Mouse (Mus musculus) kidney, adult 18-20 months (tissue): ENCODE measurements around the gene Il27ra.
A peak's percentile ranks its signal among the peaks of the same experiment; 100 is the strongest.

Experiments used
- DNase-seq: peaks from one replicate; pipeline ENCODE4 v3.0.0; 2021

The Il27ra gene

DNA sequence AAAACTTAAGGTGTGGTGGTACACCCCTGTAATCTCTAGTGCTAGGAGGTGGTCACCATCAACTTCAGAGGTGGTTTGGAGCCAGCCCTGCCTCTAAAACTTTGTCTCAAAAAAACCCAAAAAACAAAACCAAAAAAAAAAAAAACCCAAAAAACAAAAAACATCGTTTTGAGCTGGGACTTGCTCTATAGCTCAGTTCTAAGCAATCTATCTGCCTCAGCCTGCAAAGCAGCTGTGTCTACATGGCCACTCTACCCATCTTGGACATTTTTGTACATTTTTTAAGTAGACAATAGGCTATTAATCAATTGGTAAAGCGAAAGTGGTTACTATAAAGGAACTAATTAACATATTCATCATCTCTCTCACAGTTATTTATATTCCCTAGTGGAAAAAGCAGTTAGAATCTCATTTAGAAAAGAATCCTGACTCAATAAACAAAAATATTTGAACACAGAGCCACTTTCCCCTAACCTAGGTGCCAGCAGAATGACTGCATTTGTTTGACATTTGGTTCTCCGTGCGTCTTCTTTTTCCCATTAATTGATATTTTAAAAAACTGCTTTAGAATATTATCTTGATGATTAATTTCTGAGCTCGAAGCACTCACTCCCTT is 23.2 kb upstream of the Il27ra start:
- no peak for DNase-seq

- DNase-seq = no peak
Observed at GRCm38 (mm10) chr8:84065037-84065436, 22.6 kb upstream of the Il27ra start, which contains the start of gene Gm10643. Gene Gm10643, minus strand, starts transcription at chr8:84065137.

DNA sequence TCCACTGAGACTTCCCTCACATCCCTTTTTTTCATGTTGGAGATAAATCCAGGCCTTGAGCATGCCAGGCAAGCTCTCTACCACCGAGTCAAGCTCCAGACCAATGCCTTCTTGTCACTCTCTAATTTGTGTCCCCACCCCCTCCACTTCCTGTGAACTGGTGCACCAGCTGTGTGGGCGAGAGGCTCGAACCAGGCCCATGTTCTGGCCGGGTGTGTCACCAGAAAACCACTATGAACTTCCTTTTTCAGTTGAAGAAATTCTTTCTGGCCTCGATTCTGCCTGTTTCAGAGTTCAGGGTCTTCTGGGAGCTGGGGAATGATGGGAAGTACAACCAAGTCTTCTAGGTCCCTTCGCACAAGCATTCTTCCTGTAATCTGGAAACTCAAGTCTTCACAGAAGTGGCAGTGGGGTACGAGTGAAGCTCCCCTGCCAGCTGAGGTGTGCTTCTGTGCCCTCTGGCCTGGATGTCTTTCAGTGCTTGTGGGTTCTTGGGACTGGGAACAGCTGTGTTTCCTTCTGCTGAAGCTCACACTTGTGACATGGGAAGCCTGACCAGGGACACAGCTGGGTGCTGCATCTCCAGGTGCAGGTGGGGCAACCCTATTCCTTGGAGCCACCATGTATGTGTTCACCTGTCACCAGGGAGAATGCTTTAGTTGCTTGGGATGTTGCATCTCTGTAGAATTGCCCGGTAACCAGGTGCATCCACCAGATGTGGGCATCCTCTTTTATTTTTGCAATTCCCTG is 21.6 kb upstream of the Il27ra start:
- DNase-seq = no peak

GRCm38 (mm10) chr8:84060245-84060644 is 17.9 kb upstream of the Il27ra start:
- DNase-seq = no peak

DNA sequence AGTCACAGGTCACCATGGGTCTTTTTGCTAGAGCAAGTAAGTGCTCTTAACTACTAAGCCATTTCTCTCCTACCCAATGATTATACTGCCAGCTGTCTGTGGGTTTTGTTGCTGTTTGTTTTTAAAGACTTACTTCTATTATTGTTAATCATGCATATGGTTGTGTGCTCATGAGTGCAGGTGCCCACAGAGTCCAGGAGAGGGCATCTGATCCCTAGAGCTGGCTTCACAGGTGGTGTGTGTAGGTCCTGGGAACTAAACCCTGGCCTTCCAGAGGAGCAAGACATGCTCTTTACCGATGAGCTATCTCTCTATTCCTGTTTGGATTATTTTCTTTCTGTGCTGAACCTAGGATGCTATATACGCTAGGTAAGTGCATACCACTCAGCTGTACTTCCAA is 16.8 kb upstream of the Il27ra start:
- DNase-seq = no peak

GRCm38 (mm10) chr8:84057827-84058226 is 15.4 kb upstream of the Il27ra start:
- DNase-seq = no peak

- DNase-seq = no peak
Observed at GRCm38 (mm10) chr8:84053229-84053628, 10.8 kb upstream of the Il27ra start.

- DNase-seq = no peak
Observed at GRCm38 (mm10) chr8:84052746-84053145, 10.4 kb upstream of the Il27ra start.

GRCm38 (mm10) chr8:84048171-84048570 is 5.8 kb upstream of the Il27ra start:
- DNase-seq = no peak

DNA sequence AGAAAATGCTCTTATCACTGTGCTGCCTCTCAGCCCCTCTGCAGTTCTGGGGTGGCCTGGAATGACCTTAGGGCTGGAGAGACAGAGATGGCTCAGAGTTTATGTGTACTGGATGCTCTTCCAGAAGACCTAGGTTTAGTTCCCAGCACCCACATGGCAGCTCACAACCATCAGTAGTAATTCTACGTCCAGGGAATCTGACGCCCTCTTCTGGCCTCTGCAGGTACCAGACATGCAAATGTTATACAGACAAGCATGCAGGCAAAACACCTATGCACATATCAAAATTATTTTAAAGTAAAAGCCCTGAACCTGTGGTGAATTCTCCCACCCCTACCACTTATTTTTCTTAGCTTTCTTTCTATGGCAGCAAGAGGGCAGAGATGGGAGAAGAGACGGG is 4.1 kb upstream of the Il27ra start:
- no peak for DNase-seq

DNA sequence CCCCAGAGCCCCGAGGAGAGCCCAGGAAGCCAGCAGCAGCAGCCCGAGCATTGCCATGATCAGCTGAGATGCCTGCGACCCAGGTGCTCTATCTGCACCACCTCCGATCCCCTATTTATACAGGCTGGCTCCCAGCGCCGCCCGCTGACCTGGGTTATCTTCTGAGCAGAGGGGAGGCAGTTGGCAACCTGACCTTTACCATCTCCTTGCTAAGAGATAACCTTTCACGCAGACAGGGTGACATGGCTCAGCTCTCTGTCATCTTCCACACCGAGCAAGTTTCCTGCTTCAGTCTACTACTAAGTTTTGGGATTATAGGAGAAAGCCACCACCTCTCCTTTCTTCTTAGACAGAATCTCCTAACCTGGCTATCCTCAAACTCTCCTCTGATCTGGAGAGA is 2.5 kb upstream of the Il27ra start, which contains the start of gene Rln3:
TSS of gene Rln3 (minus strand) at position 101 of the 400 bp plus-strand sequence.
- DNase-seq = no peak

DNA sequence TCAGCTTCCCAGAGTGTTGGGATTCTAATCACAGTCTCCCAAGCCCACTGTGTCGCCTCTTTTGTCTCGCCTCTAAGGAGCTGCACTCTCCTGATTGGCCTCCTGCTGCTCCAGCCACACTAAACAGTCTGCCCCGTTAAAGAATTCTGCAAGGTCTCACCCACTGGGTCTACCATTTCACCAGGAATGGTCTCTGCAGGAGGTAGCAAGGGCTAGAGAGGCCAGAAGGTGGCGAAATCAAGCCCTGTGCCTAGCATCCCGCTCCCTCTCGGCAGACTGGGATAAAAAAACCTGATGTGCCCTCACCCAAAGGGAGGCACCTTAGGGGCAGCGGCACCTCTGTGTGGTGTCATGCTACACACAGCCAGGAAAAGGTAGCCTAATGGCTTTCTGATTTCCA is 1.7 kb upstream of the Il27ra start:
- no peak for DNase-seq

DNA sequence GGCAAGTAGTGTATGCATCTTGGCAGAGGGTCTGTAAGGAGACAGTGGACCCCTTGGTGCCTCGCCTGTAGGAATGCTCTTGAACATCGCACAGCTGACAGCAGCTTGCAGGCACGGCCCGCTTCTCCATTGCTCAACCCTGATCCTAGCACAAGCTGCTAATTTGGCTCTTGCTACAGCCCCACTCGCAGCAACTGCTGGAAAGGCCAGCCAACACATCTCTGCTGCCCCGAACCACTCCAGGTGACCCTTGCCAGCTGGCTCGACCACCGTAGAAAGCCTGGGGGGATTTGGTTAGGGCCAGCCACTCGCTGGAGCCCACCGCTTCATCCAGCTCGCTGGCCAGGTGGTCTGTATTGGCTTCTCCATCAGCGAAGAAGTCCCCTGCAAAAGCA is 556 bp upstream of the Il27ra start:
- DNase-seq = no peak

DNA sequence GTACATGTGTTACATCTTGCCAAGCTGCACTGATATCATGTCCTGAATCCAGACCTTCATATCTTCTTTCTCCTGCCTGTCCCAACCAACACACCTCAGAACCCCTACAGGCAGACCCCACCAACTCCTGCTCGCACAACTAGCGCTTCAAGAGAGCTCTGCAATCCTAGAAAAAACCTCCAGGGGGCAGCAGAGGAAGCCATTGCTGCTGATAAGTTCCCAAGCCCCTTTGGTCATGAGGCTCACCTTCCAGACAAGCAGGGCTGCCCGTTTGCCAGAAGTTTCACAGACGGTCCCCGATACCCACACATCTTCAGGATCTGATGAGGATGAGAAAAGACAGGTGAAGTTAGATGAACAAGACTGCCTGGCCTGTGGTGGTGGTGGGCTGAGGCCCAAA is 3.3 kb downstream of the Il27ra start:
- DNase-seq = peak; percentile 78

DNA sequence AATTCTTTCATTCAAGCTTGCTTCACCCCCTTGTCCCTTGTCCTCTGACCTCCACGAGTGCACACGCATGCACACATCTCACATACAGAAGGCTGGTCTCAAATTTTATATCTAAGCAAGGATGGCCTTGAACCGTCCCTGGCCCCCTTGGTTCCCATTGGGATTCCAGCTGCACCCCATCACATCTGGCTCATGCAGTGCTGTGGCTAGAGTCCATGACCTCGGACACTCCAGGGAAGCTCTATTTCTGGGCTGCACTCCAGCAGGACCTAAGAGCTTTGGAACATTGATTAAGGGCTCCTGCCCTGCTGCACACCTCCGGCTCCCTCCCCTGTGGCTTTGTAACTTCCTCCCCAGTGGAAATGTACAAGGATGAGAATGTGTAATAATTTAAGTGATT is 4.4 kb downstream of the Il27ra start:
- no peak for DNase-seq

DNA sequence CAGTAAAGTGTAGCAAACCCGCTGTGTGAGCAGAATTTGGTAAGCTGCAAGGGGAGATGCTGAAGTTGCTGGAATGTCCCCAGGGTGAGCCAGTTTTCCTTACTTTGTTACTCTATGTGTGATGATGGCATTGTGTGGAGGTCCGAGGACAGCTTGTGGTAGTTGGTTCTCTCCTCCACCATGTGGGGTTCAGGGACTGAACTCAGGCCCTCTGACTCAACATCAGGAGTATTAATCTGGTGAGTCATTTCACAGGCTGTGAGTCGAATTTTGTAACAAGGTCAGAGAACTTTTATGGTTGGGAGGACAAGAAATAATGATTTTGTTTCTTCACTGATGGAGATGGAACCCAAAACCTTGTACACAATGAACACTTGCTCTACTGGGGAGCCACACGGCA is 9.6 kb downstream of the Il27ra start:
- DNase-seq = no peak

GRCm38 (mm10) chr8:84029272-84029671 is 13.1 kb downstream of the Il27ra start:
- no peak for DNase-seq

DNA sequence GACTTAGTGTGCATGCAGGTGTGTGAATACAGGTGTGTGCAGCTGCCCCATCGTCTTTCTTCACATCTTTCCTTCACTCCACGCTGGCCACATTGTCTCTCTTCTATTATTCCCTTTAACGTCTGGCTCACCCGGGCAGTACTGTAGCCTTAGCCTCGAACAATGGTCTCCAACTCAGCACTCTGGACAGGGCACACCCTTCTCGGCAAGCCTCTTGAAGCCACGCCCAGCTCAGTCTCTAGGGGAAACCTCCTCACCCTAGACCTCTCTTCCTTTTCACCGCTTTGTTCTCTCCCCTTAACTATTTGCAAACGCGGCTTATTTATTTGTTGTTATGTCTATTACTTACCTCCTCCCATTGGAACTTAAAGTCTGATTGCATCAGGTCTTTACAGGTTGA is 14.9 kb downstream of the Il27ra start:
- DNase-seq = no peak

GRCm38 (mm10) chr8:84025863-84026262 is 16.5 kb downstream of the Il27ra start:
- DNase-seq = no peak

DNA sequence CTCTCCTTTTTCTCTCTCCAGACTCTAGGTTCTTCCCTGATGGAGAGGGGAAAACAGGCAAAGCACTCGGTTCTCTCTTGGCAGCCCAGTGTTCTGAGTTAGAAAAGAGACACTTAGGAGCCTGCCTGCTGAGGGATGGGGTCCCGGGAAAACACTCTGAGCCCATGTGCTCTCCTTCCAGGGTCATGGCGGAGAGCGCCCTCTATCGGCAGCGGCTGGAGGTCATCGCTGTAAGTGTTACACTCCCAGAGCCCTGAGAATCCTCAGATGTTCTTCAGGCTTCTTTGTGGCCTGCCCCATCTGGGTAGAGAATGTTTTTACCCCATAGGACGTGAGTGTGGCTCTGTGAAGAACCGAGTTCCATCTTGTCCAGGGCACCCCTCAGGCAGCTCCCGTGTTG is 18.2 kb downstream of the Il27ra start:
- DNase-seq = peak; percentile 77

DNA sequence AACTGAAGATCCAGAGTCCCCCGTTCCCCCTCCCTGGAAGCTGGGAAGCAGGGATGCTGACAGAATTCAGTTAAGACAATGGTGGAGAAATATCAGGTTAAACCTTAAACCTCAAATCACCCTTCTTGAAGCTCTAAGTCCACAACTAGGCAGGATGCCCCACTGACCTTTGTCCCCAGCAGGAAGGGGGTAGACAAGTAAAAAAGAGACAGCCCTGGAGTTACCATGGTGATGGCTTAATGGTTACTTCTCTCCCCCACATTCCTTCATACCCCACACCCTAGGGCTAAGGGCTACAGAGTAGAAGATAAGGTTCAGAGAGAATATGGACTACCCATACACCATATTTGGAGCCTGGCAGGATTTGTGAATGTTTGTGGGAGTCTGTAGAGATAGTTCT is 18.8 kb downstream of the Il27ra start:
- peak; percentile 73 for DNase-seq

DNA sequence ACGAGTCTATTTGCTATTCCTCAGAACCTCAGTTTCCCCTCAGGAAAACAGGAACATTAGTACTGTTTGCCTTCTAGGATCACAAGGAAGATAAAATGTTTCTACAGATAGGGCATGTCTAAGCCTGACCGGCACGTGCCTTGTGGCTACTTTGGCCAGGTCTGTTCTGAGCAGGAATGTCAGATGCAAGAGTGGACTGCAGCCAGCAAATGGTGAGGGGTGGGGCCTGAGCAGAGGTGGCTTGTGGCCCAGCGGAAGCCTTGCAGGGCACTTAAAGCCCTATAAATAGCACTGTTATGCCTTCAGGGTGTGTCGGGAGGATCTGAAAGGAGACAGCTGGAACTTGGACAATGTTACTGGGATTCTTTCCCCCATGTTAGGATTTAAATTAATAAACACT is 19.3 kb downstream of the Il27ra start:
- DNase-seq = peak; percentile 85

DNA sequence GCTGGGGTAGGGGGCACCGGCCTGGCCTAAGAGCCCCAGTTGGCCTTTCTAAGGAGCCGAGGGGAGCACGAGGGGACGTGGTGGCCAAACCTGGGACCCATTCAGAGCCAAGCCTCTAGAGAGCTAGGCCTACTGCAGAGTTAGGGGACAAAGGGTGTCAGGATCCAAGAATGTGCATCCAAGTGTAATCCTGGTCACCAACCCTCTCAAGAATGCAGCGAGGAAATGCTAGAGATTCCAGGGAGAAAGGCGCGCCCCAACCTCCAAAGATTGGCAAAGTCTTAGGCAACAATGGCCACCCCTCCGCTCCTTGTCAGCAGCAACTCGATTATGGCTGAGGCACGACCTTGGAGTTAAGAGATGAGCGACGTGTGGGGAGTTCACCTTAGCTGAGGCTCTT is 20.8 kb downstream of the Il27ra start:
- peak; percentile 42 for DNase-seq

- peak; percentile 77 for DNase-seq
Observed at GRCm38 (mm10) chr8:84021096-84021495, 21.3 kb downstream of the Il27ra start, which contains the start of gene Palm3. Gene Palm3, plus strand, starts transcription at chr8:84021471.

GRCm38 (mm10) chr8:84019738-84020137 is 22.7 kb downstream of the Il27ra start:
- no peak for DNase-seq
